Mouse (Mus musculus) liver, adult 2 months (tissue): Measurements from ENCODE around the gene Gm10337.

ENCODE experiments used
- CTCF ChIP-seq: fragments of 200-500 bp; IDR thresholded peaks from 2 replicates; pipeline ENCODE4 v1.5.1; 2011; ENCODE audit warnings: low read depth, low read length, control low read depth
- POLR2A ChIP-seq: fragments of 200-500 bp; IDR thresholded peaks from 2 replicates; pipeline ENCODE4 v1.6.1; 2011; ENCODE audit warnings: low read length, control low read depth; ENCODE audit not compliant: insufficient read depth; ENCODE audit errors: extremely low read depth

DNA sequence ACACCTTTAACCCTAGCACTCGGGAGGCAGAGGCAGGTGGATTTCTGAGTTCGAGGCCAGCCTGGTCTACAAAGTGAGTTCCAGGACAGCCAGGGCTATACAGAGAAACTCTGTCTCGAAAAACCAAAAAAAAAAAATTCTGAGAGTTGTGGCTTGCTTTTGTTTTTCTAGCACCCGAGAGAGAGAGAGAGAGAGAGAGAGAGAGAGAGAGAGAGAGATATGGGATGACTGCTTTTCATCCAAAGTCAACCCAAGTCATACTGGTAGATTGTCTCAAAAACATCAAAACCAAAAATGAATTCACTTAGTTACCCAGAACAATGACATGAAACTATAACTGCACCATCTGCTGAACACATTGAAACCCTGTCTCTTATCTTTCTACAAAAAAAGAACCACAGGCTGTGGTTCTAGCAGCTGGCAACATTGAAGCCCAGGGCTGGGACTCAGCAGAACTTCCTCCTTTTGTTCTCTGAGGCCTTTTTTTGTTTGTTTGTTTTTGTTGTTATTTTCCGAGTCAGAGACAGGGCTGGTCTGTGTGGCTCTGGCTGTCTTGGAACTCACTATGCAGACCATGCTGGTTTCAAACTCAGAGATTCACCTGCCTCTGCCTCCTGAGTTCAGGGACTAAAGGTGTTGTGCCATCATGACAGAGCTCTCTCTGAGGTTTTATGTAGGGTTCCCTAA, 45.3 kb upstream of the Gm10337 start:
- TF ChIP-seq CTCF (no peak), POLR2A (no peak)
